Mouse (Mus musculus): ENCODE data around the gene Gtf2a2. TPM values are rescaled to one million over a fixed set of nuclear protein-coding genes. Genes with fewer than 3 reads are reported as not detected.

The Gtf2a2 gene
- total and polyA plus RNA-seq, 2 experiments from 2014 or later = 104 to 213 TPM

- H3K27me3 ChIP-seq (ENCODE audit: insufficient read depth, low read length) = no peaks in the 10 kb centered on the region; the same call in 1 of the 2 replicates
- DNase-seq (ENCODE audit: low spot score) (no peak), ATAC-seq (ENCODE audit: low FRiP score) (no peak)
- no peak overlapping the region for H3K9ac ChIP-seq (replicated peaks; ENCODE audit: low read length, poor library complexity, severe bottlenecking)
- no peaks in the 10 kb centered on the region for H3K36me3 ChIP-seq (ENCODE audit: insufficient read depth, low read length)
- no peaks in the 10 kb centered on the region for H3K9me3 ChIP-seq (ENCODE audit: low read length)
- H3K27ac ChIP-seq (ENCODE audit: low read depth, low read length) = no peak overlapping the region
- 65% methylated on average over 3 of the region's 3 CpGs for WGBS
- no peak for TF ChIP-seq CTCF (IDR thresholded peaks at IDR 0.05)
- no peak overlapping the region for H3K4me2 ChIP-seq (ENCODE audit: low read depth, low read length, poor library complexity, severe bottlenecking)
- H3K4me1 ChIP-seq (ENCODE audit: insufficient read depth, low read length) = no peaks in the 10 kb centered on the region
- H3K4me3 ChIP-seq (ENCODE audit: low read depth, low read length) = no peak overlapping the region
Measured at GRCm38 (mm10) chr9:70052730-70053129, 40.4 kb downstream of the Gtf2a2 start.

DNA sequence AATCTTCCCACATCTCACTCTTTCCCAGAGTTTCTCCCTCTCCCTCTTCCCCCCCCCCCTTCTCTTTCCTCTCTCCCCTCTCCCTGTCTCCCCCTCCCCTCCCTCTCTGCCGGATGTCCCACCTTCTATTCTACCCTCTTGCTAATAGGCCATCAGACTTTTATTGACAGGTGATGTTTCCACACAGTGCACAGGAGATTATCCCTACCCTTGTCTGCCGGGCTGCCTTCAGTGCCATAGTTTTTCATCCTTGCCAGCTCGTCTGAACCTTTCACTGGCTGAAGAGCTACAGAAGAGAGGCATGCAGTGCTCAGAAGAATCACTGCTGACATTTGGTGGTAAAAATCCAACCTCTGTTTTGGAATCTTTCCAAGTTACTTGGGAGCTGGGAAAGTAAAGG, 41.1 kb downstream of the Gtf2a2 start:
- TF ChIP-seq CTCF (IDR thresholded peaks at IDR 0.05) = no peak
- ATAC-seq (ENCODE audit: low FRiP score) (no peak), DNase-seq (ENCODE audit: low spot score) (no peak)
- no peaks in the 10 kb centered on the region for H3K4me1 ChIP-seq (ENCODE audit: insufficient read depth, low read length)
- H3K9me3 ChIP-seq (ENCODE audit: low read length) = no peaks in the 10 kb centered on the region
- H3K9ac ChIP-seq (replicated peaks; ENCODE audit: low read length, poor library complexity, severe bottlenecking) = no peak overlapping the region
- H3K27ac ChIP-seq (ENCODE audit: low read depth, low read length) = no peak overlapping the region
- H3K36me3 ChIP-seq (ENCODE audit: insufficient read depth, low read length) = no peaks in the 10 kb centered on the region
- H3K4me3 ChIP-seq (ENCODE audit: low read depth, low read length) = no peak overlapping the region
- H3K27me3 ChIP-seq (ENCODE audit: insufficient read depth, low read length) = no peaks in the 10 kb centered on the region; the same call in 1 of the 2 replicates
- 34% methylated on average over 3 of the region's 3 CpGs for WGBS
- no peak overlapping the region for H3K4me2 ChIP-seq (ENCODE audit: low read depth, low read length, poor library complexity, severe bottlenecking)

GRCm38 (mm10) chr9:70062012-70062411, 49.7 kb downstream of the Gtf2a2 start:
- Histone ChIP-seq H3K36me3 (ENCODE audit: insufficient read depth, low read length) (no peaks in the 10 kb centered on the region), H3K27ac (ENCODE audit: low read depth, low read length) (no peak overlapping the region), H3K4me3 (ENCODE audit: low read depth, low read length) (no peak overlapping the region), H3K9me3 (ENCODE audit: low read length) (no peaks in the 10 kb centered on the region), H3K4me1 (ENCODE audit: insufficient read depth, low read length) (no peaks in the 10 kb centered on the region), H3K4me2 (ENCODE audit: low read depth, low read length, poor library complexity, severe bottlenecking) (no peak overlapping the region), H3K9ac (replicated peaks; ENCODE audit: low read length, poor library complexity, severe bottlenecking) (no peak overlapping the region), H3K27me3 (ENCODE audit: insufficient read depth, low read length) (no peaks in the 10 kb centered on the region)
- no peak for TF ChIP-seq CTCF (IDR thresholded peaks at IDR 0.05)
- ATAC-seq (ENCODE audit: low FRiP score) (no peak), DNase-seq (ENCODE audit: low spot score) (no peak)
- WGBS = 88% methylated on average over 3 of the region's 3 CpGs

DNA sequence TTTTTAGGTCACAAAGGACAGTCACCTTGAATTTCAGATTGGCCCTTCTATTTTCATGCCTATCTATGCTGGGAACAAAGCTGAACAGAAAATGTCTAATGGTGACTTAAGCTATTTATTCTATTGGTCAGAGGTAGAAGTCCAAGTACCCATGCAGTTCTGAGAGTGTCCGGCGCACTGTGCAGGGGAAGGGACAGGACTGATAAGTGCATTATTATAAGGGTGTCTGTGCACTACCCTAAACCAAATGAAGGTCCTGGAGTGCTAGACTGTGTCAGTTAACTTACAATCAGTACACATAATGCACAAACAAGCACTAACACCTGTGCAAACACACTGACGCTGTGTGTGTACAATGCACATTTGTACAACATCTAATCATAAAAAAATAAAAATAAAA, 55.1 kb downstream of the Gtf2a2 start:
- 96% methylated on average over 3 of the region's 3 CpGs for WGBS

DNA sequence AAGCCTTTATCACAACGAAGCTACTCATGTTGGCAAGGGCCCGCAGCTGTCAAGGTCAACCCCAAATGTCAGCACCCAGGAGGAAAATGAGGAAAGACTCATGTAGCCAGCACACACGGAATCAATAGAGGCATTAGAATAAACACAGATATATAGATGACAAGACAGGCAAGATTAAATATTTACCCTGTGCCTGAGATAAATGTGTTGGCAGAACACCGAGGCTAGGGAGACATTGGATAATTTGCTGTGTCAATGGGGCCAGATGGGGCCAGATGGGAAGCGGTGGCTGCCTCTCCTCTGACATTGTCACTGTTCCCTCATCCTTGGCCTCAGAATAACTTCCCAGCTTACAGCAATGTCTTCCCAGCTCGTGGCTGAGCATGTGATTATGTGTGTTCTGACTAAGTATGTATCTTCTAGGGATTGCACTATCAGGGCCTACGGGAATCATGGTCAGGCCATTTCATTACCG, 57.6 kb downstream of the Gtf2a2 start:
- H3K4me3 ChIP-seq (ENCODE audit: low read depth, low read length) = no peak overlapping the region
- no peaks in the 10 kb centered on the region for H3K27me3 ChIP-seq (ENCODE audit: insufficient read depth, low read length)
- 78% methylated on average over 8 of the region's 8 CpGs for WGBS
- DNase-seq (ENCODE audit: low spot score) (peak; percentile 33), ATAC-seq (ENCODE audit: low FRiP score) (no peak)
- no peaks in the 10 kb centered on the region for H3K9me3 ChIP-seq (ENCODE audit: low read length)
- H3K9ac ChIP-seq (replicated peaks; ENCODE audit: low read length, poor library complexity, severe bottlenecking) = no peak overlapping the region
- no peak overlapping the region for H3K27ac ChIP-seq (ENCODE audit: low read depth, low read length)
- no peaks in the 10 kb centered on the region for H3K36me3 ChIP-seq (ENCODE audit: insufficient read depth, low read length)
- H3K4me2 ChIP-seq (ENCODE audit: low read depth, low read length, poor library complexity, severe bottlenecking) = no peak overlapping the region
- H3K4me1 ChIP-seq (ENCODE audit: insufficient read depth, low read length) = no peaks in the 10 kb centered on the region
- no peak for TF ChIP-seq CTCF (IDR thresholded peaks at IDR 0.05)

More for the DNA sequence above, 55.1 kb downstream of the Gtf2a2 start:
- Histone ChIP-seq H3K27ac (ENCODE audit: low read depth, low read length) (no peak overlapping the region), H3K4me2 (ENCODE audit: low read depth, low read length, poor library complexity, severe bottlenecking) (no peak overlapping the region), H3K4me3 (ENCODE audit: low read depth, low read length) (no peak overlapping the region), H3K9ac (replicated peaks; ENCODE audit: low read length, poor library complexity, severe bottlenecking) (no peak overlapping the region), H3K27me3 (ENCODE audit: insufficient read depth, low read length) (no peaks in the 10 kb centered on the region), H3K4me1 (ENCODE audit: insufficient read depth, low read length) (no peaks in the 10 kb centered on the region), H3K36me3 (ENCODE audit: insufficient read depth, low read length) (no peaks in the 10 kb centered on the region), H3K9me3 (ENCODE audit: low read length) (no peaks in the 10 kb centered on the region)
- no peak for TF ChIP-seq CTCF (IDR thresholded peaks at IDR 0.05)
- DNase-seq (ENCODE audit: low spot score) (no peak), ATAC-seq (ENCODE audit: low FRiP score) (no peak)

- no peaks in the 10 kb centered on the region for H3K36me3 ChIP-seq (ENCODE audit: insufficient read depth, low read length)
- H3K9ac ChIP-seq (replicated peaks; ENCODE audit: low read length, poor library complexity, severe bottlenecking) = no peak overlapping the region
- no peaks in the 10 kb centered on the region for H3K9me3 ChIP-seq (ENCODE audit: low read length)
- WGBS = 88% methylated on average over 8 of the region's 8 CpGs
- H3K27me3 ChIP-seq (ENCODE audit: insufficient read depth, low read length) = no peaks in the 10 kb centered on the region
- DNase-seq (ENCODE audit: low spot score) = no peak
- ATAC-seq (ENCODE audit: low FRiP score) = no peak
- TF ChIP-seq CTCF (IDR thresholded peaks at IDR 0.05) = no peak
- H3K4me3 ChIP-seq (ENCODE audit: low read depth, low read length) = no peak overlapping the region
- no peak overlapping the region for H3K27ac ChIP-seq (ENCODE audit: low read depth, low read length)
- H3K4me1 ChIP-seq (ENCODE audit: insufficient read depth, low read length) = no peaks in the 10 kb centered on the region
- H3K4me2 ChIP-seq (ENCODE audit: low read depth, low read length, poor library complexity, severe bottlenecking) = no peak overlapping the region
Measured at GRCm38 (mm10) chr9:70072387-70072786, 60.0 kb downstream of the Gtf2a2 start.

Other genes with a start within 250 kb of the Gtf2a2 start
- 41.5 and 63.6 TPM in 2 replicates for gene Bnip2, start 23.1 kb upstream of the Gtf2a2 start, total RNA-seq (2014; rRNA removed)
- gene Bnip2, start 23.1 kb upstream of the Gtf2a2 start, polyA plus RNA-seq (2015; fragmentation: Nextera tagmentation; extraction: Ambion mirVana) = 45.9 and 48.0 TPM in 2 replicates
- 0.22 TPM in 1 of 2 replicates, not detected in the other for gene Gcnt3, start 25.5 kb downstream of the Gtf2a2 start, total RNA-seq (2014; rRNA removed)
- gene Gcnt3, start 25.5 kb downstream of the Gtf2a2 start, polyA plus RNA-seq (2015; fragmentation: Nextera tagmentation; extraction: Ambion mirVana) = 0.04 TPM in 1 of 2 replicates, not detected in the other
- 8.5 and 10.7 TPM in 2 replicates for gene Fam81a, start 130.0 kb downstream of the Gtf2a2 start, total RNA-seq (2014; rRNA removed)
- 9.8 and 11.8 TPM in 2 replicates for gene Fam81a, start 130.0 kb downstream of the Gtf2a2 start, polyA plus RNA-seq (2015; fragmentation: Nextera tagmentation; extraction: Ambion mirVana)
- gene Myo1e, start 194.8 kb downstream of the Gtf2a2 start, total RNA-seq (2014; rRNA removed) = 5.9 and 7.8 TPM in 2 replicates
- gene Myo1e, start 194.8 kb downstream of the Gtf2a2 start, polyA plus RNA-seq (2015; fragmentation: Nextera tagmentation; extraction: Ambion mirVana) = 3.0 TPM in 2 replicates

Measured in midbrain, postnatal 0 days (tissue).